Mouse (Mus musculus) heart, postnatal 4 days (tissue): Measurements from ENCODE around the gene Pax9. TPM values are rescaled to one million over a fixed set of nuclear protein-coding genes. Genes with fewer than 3 reads are reported as not detected.

ENCODE experiments used
- DNase-seq: peaks from one replicate; pipeline ENCODE4 v3.0.0; 2021
- total RNA-seq, 2 experiments: library from RNA; stranded (reverse); gene quantifications; 2 replicates each; pipeline ENCODE4 v1.2.3; 2021

Gene Pax9
- total RNA-seq, 2 experiments from 2014 or later: 0.12 to 0.20 TPM

DNA sequence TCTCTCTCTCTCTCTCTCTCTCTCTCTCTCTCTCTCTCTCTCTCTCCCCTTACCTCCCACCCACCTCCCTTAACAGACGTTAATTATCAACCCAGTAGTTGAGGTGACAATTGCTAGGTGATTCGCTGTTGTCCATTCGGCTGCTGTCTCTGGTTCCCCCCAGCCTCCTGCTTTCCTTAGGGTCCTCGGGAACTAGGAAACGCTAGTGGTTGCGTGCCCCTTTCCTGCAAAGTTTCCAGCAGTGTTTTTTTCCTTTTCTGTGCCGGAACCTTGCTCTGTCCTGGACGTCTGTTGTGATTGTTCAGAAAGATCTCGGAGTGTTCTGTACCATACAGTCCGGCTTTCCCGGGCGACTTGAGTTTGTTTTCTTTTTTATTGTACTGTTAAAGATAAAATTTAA is 6.2 kb downstream of the Pax9 start:
- no peak for DNase-seq

DNA sequence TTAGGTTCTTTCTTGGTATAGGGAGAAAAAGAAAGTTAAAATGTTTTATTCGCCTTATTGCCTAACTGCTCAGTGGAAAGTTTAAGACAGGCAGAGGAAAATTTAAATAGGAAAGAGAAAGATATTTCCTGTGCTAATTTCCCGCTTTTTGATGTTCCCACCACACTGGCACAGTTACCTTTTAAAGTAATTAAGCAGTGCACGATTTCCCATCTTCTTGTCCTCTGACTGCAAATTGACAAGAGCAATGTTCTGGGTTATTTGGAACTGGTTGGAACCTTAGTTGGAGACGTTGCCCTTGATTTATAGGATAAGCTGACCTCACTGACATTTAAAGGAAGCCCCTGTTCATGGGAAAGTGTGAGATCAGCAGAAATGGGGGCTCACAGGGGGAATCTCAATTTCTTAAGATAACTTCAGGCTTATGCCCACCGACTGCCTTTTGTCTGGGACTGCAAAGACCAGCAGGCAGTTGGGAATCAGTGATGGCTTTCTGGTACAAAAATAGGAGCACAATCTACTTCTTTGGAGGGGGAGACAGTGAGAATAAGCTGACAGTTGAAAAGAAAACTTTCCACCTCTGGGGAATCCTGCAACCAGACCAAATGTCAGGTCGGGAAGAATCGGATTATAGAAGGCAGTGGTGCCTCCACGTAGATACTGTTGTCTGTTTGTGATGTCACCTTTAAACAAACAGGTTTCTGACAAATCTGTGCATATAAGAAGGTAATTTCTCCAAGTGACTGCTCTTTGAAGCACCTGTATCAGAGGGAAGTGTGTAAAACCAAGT is 6.8 kb downstream of the Pax9 start:
- DNase-seq: no peak

DNA sequence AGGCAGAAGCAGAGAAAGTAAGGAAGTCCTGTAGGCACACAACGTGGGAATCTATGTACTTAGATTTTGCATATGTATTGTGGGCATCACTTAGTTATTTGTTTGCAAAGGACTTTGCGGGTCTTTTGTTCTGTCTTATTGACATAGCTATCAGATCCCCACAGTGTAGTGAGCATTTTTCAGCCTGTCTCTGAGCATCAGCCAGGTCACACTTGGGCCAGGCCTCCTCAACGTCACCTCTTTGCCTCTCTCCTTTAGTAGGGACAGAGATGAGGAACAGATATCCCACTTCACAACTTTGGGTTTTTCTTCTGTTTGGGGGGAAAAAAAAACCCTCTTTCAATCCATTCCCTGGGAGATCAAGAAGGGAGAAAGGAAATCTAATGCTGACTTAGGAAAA is 7.8 kb downstream of the Pax9 start:
- no peak for DNase-seq

- DNase-seq: no peak
Measured at GRCm38 (mm10) chr12:56699915-56700900, 8.6 kb downstream of the Pax9 start.

- DNase-seq: no peak
Measured at GRCm38 (mm10) chr12:56701004-56701403, 9.4 kb downstream of the Pax9 start.

- DNase-seq: no peak
Measured at GRCm38 (mm10) chr12:56717971-56718706, 26.6 kb downstream of the Pax9 start.

- DNase-seq: no peak
Measured at GRCm38 (mm10) chr12:56718707-56719051, 27.1 kb downstream of the Pax9 start.

DNA sequence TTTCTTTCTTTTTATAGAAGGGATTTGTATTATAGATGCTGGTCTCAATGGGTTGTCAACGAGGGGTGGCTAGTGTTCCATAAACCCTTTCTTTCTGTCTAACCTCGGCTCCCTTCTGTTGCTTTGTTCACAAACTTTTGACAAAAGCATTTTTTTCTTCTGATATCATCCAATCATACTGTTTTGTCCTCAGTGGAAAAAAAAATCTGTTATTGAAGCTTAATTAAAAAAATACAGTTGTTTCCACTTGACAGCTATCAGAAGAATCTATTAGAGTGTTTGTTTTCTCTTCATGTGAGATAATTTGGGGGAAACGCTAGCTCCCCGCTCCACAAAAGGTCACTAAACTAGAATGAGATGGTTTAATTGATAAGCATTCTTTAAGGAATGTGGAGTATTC is 36.1 kb downstream of the Pax9 start:
- DNase-seq: no peak

DNA sequence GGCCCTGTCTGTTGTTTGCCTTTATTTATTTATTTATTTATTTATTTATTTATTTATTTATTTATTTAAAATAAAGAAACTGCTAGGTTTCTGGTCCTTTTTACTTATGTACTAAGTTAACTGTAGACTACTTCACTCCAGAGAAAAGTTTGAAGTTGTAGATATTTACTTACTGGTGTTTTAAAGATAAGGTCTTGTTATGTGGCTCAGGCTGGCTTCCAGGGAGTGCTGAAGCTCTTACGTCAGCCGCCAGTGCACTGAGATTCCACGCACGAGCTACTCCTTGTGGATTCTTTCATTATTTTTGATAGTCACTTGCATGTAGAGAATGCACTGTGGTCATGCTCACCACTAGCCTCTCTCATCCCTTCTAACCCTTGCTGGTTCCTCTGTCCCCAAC is 45.5 kb downstream of the Pax9 start:
- DNase-seq: no peak

Other genes with a start within 250 kb of the Pax9 start
- not detected for gene Nkx2-1, start 154.9 kb upstream of the Pax9 start, total RNA-seq
- not detected for gene Nkx2-9, start 78.5 kb upstream of the Pax9 start, total RNA-seq